Mouse (Mus musculus) embryo, embryonic 10.5 days (tissue): ENCODE measurements around the gene Sdc1.
A peak's percentile ranks its signal among the peaks of the same experiment; 100 is the strongest.

Source experiments
- DNase-seq: peaks from one replicate; pipeline ENCODE4 v3.0.0-alpha.2; 2015; ENCODE audit warnings: low spot score

Gene Sdc1

DNA sequence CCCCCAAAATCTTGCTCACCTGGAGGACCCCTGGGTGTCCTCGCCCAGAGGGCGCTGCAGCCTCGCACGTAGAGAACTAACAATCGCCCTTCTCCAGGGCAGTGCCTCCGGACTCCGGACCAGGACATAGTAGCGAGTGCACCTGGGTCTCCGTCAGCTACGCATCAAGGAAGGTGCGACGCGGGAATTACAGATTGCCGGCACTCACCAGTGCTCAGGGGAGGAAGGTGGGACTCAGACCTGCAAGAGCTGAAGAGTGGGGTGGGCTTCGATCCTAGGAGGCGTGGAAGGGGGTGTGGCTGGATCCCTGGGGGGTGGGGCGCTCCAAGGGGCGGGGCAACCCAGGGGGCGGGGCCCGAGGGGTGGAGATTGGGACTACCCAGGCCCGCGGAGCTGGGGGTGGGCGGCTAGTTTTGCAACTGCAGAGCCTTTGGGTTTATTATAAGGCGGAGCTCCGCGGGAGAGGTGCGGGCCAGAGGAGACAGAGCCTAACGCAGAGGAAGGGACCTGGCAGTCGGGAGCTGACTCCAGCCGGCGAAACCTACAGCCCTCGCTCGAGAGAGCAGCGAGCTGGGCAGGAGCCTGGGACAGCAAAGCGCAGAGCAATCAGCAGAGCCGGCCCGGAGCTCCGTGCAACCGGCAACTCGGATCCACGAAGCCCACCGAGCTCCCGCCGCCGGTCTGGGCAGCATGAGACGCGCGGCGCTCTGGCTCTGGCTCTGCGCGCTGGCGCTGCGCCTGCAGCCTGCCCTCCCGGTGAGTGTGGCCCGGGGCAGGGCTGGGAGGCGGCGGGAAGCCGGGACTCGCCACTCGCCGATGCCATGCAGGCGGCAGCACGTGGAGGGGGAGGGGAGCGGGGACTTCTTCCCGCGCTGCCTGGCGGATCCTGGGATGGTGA lies at the start of gene Sdc1:
Sdc1 (plus strand) TSS at position 378 of the 898 bp plus-strand sequence.
- peak; percentile 91 for DNase-seq

DNA sequence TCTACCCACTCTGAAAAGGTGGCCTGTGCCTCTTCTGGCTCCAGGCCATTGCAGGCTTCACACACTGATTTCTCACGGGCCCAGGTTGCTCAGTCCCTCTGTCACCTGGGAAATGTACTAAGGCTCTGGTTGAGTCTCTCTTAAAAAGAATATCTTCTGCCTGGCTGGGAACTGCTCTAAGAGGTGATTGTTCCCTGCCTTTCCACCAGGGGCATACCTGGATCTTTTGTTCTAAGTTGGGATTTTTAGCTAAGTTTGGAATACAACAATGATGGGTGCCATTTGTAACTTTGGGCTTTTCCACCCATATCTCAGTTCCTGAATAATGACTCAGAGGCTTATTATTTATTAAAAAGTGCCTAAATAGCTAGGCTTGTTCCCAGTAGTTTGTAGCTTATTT lies 44.2 kb upstream of the Sdc1 start:
- DNase-seq: no peak

DNA sequence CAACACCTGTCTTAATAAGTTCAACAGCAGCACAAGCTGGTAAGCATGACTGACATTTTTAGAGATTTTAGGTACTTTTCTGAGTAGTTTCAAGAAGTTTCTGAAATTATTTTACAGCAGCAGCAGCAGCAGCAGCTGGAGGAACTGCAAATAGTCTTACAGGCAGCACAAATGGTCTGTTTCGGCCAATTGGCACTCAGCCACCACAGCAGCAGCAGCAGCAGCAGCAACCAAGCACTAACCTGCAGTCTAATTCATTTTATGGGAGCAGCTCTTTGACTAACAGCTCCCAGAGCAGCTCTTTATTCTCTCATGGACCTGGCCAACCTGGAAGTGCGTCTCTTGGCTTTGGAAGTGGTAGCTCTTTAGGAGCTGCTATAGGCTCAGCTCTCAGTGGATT lies 42.4 kb upstream of the Sdc1 start:
- DNase-seq: no peak

DNA sequence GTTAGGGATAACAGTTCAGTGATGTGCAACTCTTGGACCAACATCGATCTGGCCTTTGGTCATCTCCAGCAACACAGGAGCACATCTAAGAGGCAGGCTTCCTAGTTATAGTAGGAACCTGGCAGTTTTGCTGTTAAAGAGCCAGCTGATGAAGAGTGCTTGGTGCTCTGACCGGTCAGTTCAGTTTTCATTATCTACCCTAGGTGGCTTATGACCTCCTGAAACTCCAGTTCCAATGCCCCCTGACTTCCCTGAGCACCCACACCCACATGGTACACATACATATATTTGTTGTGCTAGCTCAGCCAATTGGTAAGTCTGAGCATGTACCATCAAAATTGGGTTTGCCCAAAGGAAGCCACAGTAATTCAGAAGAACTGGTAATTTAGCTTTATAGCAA lies 17.5 kb upstream of the Sdc1 start:
- no peak for DNase-seq

DNA sequence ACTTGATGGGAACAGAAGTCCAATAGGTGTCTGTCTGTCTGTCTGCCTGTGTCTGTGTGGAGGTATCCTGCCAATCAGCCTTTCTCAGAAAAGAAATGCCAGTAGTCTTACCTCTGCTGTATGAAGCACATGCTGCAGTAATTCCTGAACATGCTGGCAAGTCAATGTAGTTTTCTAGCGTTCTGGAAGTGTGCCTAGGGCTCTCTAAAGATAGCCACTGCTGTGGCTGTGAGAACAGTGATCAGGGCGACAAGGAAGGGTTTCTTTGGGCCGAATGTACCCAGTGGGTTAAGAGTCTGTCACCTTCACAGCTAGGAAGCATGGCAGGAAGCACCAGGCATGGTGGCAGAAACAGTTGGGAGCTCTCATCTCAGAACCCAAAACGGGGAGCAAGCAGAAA lies 17.0 kb upstream of the Sdc1 start:
- DNase-seq: no peak

DNA sequence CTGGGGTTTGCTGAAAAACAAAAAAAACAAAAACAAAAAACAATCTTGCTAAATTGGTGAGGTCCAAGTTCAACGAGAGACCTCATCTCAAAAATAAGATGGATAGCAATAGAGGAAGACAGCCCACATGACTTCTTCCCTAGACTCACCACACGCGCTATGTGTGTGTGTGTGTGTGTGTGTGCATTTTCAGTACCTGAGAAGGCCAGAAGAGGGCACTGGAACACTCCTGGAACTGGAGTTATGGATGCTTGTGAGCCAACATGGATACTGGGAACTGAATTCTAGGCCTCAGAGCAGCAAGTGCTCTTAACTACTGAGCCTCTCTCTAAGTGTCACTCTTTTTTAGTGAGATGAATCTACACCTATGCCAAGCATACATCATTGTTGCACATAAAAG lies 13.1 kb upstream of the Sdc1 start:
- DNase-seq: no peak

DNA sequence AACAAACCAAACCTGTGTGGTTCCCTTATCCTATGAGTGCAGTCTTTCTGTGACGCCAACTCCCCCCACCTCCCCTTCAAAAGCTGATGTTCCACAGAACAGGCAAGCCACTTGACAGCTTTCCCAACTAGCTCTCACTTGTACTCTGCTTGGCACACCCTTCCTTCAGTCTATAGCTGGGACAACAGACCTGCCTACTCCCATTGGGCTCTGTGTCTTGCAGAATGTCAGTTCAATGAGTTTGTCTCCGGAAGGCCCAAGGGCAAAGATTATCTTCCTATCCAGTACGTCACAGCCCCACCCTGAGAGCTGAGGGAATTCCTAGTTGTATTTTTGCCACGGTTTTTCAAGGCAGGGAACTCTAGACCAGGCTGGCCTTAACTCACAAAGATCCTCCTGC lies 12.0 kb upstream of the Sdc1 start:
- DNase-seq: no peak

DNA sequence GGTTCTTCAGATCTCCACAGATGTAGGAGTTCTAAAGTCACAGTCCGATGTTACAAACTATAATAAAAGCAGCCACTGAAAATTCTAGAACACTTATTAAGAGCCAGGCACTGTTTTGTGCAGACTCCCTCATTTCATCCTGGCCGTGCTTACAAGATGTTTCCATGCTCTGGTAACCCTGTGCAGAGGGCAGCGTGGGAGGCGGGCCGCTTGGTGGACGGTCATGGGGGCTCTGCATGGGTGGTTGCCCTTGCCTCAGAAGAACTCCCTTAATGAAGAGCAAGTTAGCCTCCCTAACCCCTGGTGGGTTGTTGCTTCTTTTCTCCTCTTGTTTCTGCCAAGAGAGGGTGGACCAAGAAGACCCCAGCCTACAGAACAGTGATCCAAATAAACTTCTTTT lies 11.3 kb upstream of the Sdc1 start:
- DNase-seq: no peak

DNA sequence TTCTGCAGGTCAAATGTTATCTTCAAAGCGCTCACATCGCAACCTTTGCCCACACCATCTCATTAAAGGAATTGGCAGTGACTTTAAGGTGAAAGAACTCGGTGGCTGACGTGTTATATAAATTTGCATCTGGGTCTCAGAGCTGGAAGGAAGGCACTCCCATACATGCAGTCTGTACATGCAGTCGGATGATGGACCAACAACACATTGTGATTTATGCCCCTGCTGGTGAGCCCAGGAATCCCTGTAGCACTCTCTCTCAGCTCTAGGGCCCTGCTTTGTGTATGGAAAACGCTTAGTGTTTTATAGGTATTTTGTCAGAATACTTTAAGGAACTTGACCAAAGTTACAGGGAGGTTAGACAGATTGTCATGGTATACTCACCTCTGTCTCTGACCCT lies 10.6 kb upstream of the Sdc1 start:
- DNase-seq: no peak

DNA sequence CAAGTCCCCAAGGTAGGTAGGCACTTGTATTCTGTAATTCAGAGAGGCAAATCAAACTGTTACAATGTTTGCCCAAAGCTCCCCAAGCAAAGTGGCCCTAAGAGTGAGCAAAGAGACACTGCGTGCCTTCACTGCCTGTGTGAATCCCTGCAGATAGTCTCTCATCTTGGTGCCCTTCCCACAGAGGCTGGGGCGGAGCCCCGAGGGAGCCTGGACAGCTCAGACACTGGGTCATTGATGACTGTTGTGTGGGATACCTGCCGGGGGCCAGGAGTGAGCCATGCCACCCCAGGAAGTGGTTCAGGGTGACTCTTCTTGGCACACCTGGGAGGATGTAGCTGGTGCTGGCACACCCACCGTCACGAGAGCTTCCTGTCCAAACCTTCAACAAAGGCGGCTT lies 10.1 kb upstream of the Sdc1 start:
- no peak for DNase-seq

DNA sequence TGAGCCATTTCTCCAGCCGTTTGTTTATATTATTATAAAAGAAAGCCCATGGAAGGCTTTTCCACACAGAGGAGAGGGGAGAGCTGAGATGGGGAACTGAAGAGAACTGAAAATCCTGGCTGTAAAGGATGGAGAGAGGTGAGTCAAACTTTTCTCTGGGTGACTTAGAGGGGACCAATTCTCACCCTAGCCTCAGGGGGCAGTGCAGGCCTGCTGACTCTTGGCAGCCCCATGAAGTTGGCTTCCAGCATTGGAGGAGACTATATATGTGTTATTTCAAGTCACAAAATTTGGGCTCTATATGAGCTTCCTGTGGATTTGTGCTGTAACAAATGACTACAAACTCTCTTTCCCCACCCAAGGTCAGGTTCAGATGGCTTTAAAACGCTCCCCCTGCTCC lies 8.5 kb upstream of the Sdc1 start:
- no peak for DNase-seq

DNA sequence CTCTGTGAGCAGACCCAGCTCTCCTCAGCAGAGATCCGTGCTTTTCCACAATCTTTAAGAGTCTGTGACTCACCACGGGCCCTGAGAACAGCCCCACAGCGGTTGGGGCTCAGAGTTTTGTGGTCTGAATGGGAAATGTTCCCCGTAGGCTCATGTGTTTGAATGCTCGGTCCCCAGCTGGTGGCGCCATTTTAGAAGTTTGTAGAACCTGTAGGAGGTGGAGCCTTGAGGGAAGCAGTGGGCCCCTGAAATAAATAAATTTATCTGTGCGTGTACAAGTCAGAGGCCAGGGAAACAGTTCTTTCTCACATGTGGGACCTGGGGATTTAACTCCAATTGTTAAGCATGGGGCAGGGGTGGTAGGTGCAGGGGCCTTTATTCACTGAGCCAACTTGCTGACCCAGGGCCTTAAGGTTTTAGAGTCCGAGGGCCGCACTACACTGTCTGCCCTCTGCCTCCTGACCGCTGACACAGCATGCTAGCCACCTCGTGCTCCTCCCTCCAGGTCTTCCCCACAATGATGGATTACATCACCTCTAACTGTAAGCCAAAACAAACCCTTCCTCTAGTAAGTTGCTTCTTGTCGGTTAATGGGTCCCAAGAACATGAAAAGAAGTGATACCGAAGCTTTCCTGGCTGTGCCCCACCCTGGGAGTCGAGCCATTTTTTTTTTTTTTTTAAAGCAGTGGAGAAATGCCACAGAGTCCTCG lies 6.7 kb upstream of the Sdc1 start:
- DNase-seq: no peak

DNA sequence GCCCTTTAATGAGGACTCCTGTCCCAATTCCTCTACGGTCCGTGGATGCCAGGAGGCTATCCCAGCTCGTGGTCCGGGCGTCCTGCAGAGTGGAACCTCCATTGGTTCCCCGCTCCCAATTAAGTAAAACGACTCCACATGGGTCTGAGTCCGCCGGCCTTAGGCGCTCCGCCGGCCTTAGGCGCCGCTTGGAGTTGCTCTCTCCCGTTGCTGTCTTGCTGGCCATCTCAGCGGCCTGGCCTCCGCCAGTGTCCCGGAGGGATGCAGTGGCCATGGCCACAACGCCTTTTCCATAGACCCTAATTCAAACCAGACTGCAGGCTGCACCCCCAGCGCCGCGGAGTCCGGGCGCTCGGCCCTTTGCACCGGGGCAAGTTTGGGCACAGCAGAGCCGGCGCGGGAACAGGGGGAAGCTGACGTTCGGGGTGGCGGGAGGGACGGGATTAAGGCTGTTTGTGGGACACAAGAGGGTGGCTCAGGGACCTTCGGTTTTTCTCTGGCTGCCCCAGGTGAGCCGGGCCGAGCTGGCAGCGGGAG lies 789 bp downstream of the Sdc1 start:
- peak; percentile 74 for DNase-seq

DNA sequence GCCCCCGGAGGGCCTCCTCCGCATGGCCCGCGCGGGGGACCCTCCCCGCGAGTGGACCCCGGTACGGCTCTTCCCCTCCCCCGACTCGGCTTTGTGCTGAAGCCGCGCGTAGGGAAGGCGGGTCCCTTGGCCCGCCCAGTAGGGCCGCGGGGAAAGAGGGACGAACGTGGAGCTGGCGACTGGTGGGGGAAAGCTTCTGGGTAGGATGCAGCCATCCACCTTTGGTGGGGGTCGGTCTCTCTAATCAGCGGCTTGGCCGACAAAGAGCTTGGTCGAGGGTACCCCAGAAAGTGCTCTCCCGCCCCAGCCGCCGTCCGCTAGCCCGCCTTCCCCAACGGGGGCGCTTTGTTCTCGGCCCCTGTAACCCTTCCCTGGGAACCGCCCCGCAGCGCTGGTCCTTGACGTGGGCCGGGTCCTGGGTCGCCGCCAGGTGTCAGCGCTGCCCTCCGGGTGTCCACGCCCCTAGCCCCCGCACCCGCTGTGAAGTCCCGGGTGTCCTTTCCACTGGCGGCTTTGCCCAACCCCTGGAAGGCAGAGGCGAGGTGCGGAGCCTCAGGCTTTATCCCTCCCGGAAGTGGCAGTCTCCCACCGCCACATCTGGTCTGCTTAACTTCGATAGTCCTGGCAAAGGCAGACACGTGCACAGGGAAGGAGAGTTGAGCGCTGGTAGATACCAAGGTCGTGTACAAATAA lies 1.5 kb downstream of the Sdc1 start:
- peak; percentile 75 for DNase-seq

DNA sequence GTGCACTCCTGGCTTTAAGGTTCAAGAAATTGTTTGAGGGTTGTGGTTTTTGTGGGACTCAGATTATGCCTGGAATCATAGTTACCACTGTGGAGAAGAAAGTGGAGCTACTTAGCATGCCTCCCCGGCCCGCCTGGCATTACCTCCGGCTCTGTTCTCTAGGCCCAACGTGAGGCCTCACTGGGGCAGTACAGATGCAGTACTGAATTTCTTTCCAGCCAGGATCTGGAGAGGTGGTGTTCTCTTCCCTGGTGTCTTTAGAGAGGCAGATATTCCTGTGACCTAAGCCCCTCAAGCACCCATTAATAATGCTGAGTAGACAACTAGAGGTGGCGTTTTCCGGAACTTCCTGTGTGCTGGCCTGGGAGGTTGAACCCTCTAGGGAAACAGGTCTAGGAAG lies 2.2 kb downstream of the Sdc1 start:
- DNase-seq: peak; percentile 28

DNA sequence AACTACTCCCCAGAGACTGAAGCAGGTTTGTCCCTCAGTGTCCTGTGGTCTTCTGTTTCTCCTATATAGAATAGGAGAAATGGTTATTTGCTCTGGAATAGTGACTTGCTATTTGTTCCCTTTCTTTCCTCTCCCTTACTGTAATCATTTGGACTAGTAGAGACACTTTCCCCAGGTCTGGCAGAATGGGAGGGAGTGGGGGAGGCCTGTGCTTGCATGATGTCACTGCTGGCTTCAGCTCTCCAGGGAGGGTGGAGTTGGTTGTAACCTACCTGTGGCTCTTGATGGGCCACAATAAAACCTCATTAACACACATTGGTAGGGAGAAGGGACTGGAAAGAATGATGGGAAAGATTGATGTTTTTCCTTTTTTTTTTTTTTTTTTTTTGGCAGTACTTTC lies 3.1 kb downstream of the Sdc1 start:
- no peak for DNase-seq

DNA sequence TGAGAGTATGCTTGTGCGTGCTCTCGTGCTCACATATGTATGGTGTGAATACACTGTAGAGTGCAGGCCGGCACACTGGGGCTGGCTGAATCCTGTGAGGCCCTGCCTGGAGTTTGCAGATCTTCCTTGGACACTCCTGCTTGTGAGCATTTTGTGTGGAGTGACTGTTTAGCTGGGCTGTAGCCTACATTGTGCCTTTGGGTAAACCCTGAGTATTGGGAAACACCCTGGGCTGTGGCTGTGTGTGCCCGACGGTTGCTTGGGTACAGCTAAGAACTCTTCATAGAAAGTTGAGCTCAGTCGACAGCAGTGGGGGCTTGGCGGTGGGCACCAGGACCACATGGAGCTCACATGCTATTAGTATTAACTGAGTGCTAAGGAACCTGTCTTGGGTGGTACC lies 5.1 kb downstream of the Sdc1 start:
- no peak for DNase-seq

DNA sequence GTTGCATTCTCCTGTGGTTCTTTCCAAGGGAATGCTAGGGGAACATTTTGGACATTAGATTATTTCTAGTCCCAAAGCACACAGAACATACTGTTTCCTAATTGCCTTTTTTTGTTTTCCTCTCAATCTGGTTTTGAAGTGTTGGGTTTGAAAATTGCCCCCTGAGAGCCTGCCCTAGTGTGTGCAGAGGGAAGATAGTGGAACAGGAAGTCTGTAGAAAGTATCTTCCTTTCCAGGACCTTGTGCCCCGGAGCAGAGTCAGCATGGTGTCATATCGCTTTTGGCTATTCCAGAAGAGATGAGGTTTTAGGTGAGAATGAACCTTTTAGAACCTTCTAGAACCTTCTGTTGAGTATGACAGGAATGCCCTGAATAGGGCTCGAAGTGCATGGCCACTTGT lies 5.6 kb downstream of the Sdc1 start:
- DNase-seq: no peak

DNA sequence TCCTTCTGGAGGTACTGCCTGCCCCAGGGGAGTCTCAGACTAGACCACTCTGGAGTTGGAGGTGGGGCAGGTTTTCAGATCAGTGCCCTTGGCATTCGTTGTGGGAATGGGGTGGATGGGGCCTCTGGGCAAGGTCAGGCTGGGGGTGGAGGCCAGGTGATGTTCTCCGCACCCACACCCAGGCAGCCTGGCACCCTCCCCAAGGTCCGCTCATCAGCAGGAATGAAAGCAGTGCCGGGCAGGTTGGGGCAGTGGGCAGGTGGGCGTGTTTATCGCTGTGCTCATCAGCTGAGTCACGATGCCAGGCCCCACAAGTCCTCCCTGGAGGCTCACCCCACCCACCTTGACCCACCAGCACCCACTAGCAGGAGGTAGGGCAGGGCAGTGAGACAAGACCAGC lies 7.0 kb downstream of the Sdc1 start:
- no peak for DNase-seq

DNA sequence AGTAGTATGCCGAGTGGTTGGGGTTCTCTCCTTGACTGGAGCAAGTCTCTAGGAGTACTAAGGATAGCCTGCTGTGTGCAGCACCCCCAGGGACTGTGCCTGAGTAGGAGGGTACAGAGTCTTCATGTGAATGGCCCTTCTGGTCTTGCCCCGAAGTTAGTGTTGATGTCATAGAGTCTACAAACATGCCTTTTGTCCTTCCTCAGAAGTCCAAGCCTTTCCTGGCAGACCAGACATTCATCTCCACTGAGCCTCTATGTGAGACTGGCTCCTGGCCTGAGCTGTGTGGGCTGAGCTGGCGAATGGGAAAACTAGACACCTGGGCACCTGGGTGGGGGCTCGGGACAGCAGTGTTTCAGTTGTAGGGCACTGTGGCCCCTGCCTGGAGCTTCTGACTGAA lies 8.7 kb downstream of the Sdc1 start:
- DNase-seq: no peak

DNA sequence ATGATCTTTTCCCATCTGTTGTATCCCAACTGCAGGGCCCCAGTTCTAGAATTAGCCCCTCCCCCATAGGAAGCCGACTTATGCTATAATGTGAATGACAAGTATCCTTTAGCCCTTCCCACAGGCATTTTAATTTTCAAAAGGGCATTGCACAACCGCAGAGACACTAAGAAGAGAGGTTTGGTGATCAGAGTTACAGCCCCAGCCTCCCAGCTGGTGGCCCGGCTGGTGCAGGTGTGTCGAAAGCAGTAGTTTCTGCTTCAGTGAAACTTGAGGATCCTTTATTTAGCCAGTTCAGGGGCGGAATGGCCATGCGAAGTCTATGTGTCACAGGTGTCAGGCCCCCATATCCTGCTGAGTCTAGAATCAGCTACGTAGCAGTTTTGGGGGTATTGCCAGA lies 10.0 kb downstream of the Sdc1 start:
- no peak for DNase-seq

DNA sequence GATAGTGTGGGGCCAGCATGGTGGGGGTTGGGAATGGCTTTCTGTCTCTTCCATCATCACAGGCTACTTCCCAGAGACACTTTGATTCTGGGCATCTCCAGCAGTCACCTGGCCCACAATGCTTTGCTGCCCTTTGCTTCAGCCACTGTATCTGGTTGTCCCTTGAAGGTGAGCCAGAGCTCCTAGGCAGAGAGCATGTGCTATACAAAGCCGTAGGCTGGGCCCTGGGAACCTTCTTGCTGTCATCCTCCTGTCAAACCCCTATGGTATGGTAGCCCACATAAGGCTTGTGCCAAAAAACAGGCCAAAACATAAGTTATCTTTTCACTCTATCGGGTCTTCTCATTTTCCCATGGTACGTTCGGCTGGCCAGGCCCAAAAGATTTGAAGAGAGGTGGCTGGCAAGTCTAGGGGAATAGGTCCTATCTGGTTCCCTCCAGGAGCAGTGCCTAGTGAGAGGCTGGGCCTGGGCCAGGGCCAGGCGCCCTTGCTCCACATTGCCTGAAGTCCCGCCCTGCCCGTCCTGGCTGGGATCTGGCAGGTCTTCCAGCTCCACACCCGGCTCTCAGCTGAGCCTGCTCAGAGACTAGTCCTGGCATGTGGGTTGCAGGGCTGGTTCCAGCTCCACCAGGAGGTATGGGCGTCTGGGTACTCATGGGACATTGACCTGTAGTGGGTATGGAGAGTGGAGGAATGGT lies 10.7 kb downstream of the Sdc1 start:
- no peak for DNase-seq
